Mouse (Mus musculus) cerebellum, adult 9-10 months (tissue): ENCODE data around the gene Mecom.

ENCODE experiments used
- DNase-seq: peaks from one replicate; pipeline ENCODE4 v3.0.0; 2022

Mecom gene

DNA sequence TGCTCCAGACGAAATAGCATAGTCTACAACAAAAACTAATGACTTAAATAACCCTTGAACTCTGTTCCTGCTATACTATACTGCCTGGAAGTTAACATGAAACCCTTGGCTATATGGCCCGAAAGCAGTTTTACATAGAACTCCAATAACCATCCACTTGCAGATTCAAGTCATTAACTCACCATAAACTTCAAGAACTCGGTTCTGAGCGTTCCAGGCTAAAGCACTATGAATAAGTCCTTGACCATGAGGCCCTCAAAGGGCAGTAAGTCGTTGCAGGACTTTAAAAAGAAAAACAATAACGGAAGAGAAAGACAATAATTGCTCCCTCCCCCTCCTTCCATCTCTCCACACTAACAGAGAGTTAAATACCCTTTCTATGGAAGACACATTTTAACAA, 536.9 kb downstream of the Mecom start:
- no peak for DNase-seq

DNA sequence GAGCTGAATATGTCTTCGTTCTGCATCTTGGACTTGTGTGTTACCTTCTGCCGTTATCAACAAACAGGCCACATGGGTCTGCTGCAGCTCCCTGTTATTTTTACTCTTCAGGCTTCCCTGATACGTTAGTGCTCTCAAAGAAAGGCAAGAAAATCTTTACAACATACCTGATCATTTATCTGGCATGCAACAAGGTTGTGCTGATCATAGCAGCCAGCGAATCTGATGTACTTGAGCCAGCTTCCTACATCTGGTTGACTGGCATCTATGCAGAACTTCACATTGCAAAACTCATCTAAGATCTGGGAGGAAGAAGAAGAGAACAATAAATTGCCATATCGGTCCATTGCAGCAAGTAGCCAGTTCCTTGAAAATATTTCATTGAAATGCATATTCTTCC, 538.2 kb downstream of the Mecom start:
- DNase-seq, result no peak

DNA sequence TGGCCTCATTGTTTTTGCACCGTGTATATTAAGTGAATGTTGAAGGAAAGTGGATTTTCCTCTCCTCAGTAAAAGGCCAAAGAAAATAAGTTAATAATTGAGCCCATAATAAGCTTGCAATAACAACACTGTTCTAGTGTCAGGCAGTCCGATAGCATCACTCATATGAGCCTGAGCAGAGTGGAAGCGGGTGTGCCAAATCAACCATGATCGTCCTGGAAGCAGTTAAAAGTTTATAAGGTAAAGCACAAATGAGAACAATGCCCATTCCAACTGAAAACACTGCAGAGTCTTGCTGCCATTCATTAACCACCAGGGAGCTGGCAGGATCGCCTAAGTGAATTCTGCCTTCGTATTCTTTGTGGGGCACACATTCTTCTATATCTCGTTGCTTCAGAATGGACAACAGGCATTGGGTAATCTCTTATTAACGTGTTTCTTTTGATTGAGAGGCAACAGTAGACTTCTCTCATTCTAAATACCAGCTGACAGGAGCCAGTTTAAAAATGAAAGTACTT, 542.9 kb downstream of the Mecom start:
- no peak for DNase-seq

DNA sequence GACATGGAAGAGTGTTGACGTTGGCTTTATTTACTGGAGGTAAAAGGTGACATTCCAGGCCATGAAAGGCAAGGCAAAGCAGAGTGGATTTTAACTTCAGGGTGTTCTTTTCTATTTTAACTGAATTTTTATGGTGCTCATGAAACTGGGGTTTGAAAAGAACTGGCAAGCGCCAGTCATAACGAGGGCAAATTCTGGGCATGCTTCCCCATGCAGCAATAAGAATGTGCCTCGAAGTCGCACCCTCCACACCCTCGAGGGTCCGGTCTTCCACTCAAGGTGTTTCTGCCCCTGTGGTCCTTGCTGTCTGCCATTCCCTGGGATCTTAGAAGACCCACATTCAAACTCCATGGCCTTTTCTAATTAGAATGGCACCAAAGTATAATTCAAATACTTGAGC, 547.5 kb downstream of the Mecom start:
- DNase-seq, result no peak

DNA sequence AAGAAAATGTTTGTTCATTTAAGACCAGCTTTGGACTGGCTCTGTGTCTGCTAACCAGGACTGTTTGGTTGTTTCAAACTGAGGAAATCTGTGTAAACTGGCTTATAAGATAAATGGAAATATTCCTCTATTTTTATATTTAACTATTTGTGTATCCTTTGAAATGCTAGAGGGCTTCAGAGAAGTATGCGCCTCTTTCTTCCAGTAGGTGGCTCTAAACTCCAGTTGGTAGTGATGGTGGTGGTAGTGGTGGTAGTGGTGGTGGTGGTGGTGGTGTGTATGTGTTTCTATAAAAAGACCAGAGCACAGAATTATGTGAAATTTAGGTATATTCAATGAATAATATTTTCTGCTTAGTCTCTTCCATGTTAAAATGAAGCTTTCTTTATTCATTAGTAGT, 548.8 kb downstream of the Mecom start:
- DNase-seq, result no peak

DNA sequence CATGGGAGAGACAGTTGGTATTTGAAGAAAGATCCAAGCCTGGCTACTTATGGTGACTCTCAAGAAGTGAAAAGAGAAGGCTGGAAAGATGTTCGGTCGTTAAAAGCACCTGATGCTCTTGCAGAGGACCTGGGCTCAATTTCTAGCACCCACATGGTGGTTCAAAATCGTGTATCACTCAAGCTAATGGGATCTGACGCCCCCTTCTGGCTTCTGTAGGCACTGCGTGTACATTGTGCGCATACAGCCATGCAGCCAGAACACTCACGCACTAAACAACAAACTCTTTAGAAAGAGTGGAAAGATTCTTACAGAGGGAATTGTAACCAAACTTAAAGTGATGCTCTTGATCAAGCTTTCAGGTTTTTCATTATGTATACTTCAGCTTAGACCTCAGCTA, 550.7 kb downstream of the Mecom start:
- no peak for DNase-seq

DNA sequence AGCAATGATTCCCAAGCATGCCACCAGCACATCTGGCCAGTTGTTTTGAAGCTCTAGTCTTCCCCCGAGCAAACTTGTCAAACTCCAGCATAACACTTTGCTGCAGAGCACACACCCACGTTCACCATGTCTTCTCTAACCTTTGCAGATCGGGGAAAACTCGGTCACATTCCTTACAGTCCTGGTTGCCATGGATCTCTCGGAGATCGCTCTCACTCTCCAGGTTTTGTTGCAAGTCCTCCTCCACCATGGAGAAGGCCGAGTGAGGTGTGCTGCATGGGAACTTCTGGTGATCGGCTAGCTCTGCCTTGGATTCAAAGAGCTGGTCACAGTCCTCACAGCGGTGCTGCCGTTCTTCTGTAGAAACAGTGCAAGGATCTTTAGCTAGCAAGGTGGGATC, 554.5 kb downstream of the Mecom start:
- no peak for DNase-seq

DNA sequence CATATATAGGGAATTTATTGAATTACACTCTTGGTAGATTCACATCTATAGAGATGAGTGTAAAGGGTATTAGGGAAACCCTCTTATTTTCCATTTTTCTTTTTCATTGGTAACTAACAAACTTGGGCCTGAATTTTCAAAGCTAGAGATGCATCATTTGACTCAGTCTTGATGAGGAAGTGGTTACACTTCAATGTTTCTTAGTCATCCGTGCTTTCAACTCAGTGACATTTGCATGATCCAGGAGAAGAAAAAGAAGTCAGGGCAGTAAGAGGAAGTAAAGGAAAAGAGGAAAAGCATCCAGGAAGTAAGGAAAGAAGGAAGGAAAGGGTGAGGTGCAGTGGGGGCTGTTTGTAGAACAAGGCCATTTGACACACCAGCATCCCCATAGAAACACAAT, 556.3 kb downstream of the Mecom start:
- no peak for DNase-seq

DNA sequence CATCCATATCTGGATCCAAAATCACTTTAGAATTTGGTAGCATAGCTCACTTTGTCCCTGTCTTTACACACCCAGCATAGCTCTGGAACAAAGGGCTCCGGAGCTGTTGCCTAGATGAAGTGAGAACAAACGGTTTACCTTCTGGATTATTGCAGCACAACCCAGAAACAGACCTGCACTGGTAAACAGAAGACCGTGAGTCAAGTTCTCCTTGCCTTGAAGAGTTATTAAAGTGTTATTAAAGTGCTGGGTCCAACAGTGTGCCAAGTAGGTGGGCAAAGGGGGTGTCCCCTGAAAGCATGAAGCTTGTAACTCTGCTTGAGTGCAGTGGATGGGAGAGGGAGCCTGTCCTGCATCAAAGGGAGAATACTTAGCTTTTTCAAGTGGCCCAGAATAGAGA, 563.4 kb downstream of the Mecom start:
- no peak for DNase-seq

DNA sequence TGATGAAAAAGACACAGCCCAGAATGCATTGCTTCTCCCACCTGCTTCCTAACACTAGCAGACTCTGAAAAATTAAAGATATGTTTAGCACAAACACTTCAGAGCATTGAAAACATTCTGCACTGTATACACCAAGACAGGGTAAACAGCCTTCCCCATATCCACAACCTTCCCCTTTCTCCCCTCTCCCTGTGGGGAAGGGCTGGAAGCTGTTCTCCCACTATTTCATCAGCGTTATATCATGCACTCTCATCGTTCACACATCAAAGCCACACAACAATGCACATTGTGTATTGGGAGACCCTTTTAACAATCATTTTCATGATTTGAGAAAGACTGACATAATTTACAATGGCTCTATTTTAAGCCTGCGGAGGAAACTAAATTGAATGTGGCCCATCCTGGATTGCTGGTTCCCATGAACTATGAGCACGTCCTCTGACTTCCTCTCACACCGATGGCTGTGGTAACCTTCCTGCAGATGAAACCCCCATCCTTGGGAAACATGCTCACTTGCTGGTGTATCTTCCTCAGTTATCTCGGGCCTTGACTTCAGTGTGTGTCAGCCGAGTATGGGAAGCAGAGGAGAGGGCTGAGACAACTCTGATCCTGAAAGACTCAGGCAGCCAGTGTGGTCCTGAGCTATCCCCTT, 566.4 kb downstream of the Mecom start:
- no peak for DNase-seq

DNA sequence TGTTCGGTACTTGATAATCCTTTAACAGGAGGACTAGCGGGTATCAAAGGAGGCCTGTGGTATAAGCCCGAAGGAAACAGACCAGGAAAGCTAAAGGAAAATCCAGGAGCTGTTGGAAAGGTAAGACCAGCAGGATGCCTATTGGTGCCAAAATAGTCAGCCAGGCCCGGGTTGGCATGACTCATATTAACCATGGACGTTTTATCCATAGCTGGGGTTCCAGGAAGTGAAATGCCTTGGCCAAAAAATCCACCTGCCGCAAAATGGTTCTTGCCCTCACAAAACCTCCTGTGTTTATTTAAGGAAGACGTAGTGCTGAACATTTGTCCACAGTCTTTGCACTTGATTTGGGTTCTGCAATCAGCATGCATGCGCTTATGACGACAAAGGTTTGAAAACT, 567.3 kb downstream of the Mecom start:
- DNase-seq, result peak; percentile 8

DNA sequence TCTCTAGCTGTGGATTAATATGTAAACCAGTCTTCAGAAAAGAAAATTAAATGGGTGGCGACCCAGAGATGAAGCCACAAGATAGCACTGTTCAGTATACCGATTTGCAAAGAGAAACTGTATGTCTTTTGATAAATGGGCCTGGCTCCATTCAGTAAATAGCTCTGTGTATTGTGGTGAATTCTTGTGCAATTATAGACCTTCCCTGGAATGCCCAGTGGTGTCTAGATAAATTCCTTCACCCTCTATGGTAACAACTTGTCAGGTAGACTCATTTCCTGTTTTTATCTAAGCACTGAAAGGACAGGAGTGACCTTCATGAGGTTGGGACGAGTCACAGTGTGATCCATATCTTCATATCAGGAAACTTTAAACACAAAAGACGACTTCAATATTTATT, 571.2 kb downstream of the Mecom start:
- DNase-seq, result no peak

DNA sequence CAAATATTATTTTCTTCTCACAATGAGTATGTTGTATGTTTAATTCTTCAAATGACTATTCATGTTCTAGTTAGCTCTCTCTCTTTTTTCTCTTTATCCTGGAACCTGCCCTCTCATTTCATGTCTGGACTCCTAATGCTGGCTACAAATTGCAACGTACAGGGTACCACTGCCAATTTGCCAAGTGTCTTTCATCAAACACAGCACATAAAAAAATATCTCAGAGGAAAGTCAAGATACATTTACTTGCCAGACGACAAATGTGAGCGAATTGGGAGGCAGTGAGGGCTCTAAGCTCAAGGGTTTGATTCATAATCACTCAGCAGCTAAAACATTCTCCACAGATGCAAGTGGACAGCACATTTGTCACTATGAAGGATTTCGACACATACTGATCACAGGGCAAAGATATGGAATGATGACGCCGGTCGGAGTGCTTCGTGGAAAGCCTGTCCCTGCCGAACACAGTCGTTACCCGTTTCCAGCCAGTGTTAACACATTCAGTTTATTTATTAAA, 579.3 kb downstream of the Mecom start:
- DNase-seq, result no peak

DNA sequence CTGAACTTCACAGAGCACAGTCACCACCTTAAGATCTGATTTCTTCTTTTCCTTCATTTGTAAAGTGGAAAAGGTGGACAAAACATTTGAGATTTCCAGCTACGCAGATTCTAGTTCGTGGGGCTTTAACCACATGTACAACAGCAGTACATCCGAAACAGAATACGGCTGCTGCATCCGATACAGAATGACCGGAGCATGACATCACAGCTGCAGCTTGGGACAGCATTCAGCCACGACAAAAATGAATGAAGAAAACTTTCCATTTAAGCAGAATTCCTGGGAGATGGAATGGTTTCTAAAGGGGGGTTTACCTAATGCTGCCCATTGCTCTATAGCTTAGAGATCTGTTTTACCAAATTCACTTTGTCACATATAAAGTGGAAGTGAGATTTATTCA, 583.9 kb downstream of the Mecom start:
- DNase-seq, result no peak

DNA sequence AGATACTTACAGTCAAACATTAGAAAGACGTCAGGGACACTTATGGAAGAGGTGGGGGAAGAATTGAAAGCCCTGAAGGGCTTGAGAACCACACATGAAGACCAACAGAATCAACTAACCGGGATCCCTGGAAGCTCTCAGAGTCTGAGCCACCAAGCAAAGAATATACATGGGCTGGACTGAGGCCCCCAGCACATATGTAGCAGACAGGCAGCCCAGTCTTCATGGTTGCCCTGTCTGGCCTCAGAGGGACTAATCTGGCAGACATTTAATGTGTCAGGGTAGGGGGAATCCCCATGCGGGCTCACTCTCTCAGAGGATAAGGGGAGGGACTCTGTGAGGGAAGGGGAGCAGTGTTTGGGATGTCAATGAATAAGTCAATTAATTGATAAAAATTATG, 584.4 kb downstream of the Mecom start:
- DNase-seq, result no peak

DNA sequence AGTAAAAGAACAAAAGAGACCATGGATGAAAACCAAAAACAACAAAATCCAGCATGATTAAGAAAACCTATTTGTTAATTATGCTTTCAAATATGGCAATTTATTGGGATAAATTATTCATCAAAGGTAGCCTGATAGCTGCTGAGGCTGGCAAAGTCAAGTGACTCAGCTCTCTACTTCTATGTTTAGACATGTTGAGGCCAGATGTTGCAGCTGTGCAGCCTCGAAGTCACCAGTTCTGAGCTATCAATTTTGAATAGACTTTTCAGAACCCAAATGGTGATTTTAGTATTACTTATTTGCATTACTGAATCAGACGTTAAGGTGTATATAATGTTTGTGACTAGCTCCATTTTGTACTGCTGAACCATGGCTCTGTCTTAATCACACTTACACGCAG, 588.8 kb downstream of the Mecom start:
- DNase-seq, result no peak

DNA sequence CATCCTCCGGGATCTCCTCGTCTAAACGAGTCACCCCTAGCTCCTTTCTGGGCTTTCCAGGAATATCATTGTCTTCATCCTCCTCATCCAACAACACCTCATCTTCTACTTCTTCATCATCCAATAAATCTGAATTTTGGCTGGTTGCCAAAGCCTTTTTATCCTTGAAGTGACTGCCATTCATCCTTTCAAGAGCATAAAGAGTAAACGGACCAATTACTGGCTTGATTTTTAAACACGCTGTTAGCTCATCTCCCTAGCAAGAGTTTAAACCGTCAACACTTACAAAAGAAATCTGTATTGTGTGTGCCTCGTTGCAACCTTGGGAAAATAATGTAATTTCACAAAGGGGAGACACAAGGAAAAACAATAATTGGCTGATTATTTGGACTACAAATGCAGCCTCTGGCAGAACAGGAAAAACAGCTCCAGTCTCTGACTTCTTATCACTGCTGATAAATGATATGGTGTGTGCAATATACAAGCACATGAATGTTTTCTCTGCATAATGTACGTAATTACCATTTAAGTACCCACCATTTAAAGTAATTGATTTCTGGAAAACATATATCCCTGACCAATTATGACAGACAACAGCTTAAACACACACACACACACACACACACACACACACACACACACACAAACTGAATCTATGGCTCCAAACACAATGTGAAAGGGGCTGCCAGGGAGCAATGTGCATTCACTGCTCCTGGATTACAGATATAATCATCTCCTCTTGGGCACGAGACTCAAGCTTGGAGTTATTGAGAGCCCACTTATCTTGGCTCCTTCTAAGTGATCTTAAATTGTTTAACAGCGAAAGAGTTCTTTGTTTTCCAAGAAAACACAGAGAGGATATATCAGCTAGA, 590.2 kb downstream of the Mecom start:
- no peak for DNase-seq

DNA sequence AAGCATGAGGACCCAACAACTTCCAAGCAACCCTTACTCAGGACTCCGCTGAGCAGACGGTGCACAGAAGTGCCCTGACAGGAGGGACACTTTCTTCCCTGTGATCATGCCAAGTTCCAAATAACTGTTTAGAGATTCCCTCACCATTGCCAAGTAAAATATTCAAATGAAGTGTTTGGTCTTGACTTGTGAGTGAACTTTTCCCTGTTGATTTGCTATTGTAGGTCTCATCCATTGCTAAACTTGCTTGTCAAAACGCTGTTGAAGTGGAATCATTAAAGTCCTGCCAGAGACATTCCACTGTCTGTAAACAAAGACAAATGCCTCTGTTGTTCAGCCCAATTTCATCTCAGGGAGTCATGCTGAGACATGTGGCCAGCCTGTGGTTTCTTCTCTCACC, 594.5 kb downstream of the Mecom start:
- no peak for DNase-seq

DNA sequence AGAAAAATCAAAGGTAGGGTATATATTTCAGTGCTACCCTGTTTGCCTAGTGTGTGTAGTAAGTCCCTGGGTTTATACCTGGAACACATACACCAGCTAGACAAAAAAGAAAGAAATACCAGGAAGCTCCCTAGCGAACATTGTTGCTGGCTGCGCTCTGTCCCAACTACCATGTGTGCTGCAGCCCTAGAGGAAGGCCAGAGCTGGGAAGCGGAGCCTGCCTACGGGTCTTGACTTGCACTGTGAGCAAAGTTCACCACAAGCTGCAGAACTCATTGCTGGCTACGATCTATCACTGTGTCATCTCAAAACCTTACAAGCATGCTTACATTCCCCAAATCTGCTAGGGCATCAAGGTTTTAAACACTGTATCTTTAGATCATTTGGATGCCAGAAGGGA, 597.0 kb downstream of the Mecom start:
- DNase-seq, result no peak

DNA sequence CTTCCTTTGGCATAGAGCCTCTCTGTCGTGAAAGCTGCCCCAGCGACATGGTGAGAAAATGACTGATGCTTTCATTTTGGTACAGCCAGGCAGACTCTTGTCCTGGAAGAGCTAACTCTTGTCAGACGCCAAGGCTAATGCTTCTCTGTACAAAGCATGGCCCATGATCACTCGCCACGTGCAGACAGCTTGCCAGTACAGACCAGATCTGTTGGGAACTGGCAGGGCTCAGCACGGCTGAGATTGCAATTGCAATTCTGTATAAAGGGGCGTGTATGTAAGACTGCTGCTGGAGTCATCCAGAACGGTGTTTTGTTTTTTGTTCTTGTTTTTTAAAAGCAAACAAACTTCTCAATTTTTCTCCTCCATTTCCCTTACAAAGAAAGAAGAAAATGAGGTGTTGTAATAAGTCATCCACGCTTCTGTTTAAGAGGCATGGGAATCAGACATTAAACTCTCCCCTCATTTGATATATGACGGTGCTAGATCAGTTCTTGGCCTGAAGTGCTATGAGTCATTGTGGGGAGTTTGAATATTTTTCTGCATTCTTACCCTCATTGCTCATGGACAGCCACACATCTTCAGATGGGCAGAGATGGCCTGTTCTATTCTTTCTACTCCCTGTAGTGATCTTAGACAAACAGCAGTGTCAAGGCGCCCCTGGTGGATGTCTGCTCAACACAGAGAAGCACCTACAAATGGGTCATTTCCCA, 644.1 kb downstream of the Mecom start:
- DNase-seq, result no peak
